Mouse (Mus musculus): Measurements from ENCODE around the gene Bicd1.

GRCm38 (mm10) chr6:149413256-149413655 is 4.6 kb downstream of the Bicd1 start:
- no peak for TF ChIP-seq CTCF (IDR thresholded peaks at IDR 0.05)
- TF ChIP-seq EP300 (IDR thresholded peaks at IDR 0.05) = no peak
